Mouse (Mus musculus) stomach, embryonic 15.5 days (tissue): ENCODE results near the gene Trappc6b. TPM values are rescaled to one million over a fixed set of nuclear protein-coding genes. Genes with fewer than 3 reads are reported as not detected.
"Not testable (repeated sequence)": the region's sequence is repeated elsewhere in the genome, so short reads cannot be mapped to it uniquely, and the experiment has no call there.

Source experiments
- ATAC-seq: fragments of 200-750 bp; cut with Nextera tagmentation; 2 replicates; pipeline ENCODE4 v1.8.0; 2017; ENCODE audit warnings: low read depth, moderate number of reproducible peaks, moderate TSS enrichment; ENCODE audit not compliant: insufficient read depth, low FRiP score
- H3K27ac ChIP-seq: fragments of 300-500 bp; sonication (generic); 2 replicates; pipeline ENCODE4 v1.5.1; 2015; ENCODE audit warnings: mild to moderate bottlenecking, inconsistent platforms
- H3K27me3 ChIP-seq: fragments of 300-500 bp; sonication (generic); replicated peaks from 2 replicates; pipeline ENCODE4 v1.6.1; 2015; ENCODE audit warnings: inconsistent platforms
- H3K36me3 ChIP-seq: fragments of 300-500 bp; sonication (generic); 2 replicates; pipeline ENCODE4 v1.6.1; 2015; ENCODE audit warnings: inconsistent platforms
- H3K4me1 ChIP-seq: fragments of 300-500 bp; sonication (generic); 2 replicates; pipeline ENCODE4 v1.6.1; 2015; ENCODE audit warnings: inconsistent platforms
- H3K4me2 ChIP-seq: fragments of 300-500 bp; sonication (generic); 2 replicates; pipeline ENCODE4 v1.6.1; 2015; ENCODE audit warnings: mild to moderate bottlenecking, inconsistent platforms
- H3K4me3 ChIP-seq: fragments of 300-500 bp; sonication (generic); replicated peaks from 2 replicates; pipeline ENCODE4 v1.5.1; 2015; ENCODE audit warnings: inconsistent platforms
- H3K9ac ChIP-seq: fragments of 300-500 bp; sonication (generic); 2 replicates; pipeline ENCODE4 v1.6.1; 2015; ENCODE audit warnings: inconsistent platforms
- H3K9me3 ChIP-seq: fragments of 300-500 bp; sonication (generic); 2 replicates; pipeline ENCODE4 v1.6.1; 2016; ENCODE audit warnings: inconsistent platforms
- WGBS: fragments of 180-500 bp; shearing (Covaris S2); methylation state at CpG from one replicate; pipeline ENCODE4 v1.1.7; 2015; 5-methylcytosine and 5-hydroxymethylcytosine counted together
- polyA plus RNA-seq: library from polyadenylated mRNA; unstranded; fragments of >200 nt; fragmentation: Nextera tagmentation; extraction: Ambion mirVana; gene quantifications from 2 replicates; pipeline ENCODE4 v1.2.1, GENCODE M21; 2015

Gene Trappc6b
- polyA plus RNA-seq, 1 experiment from 2014 or later: 92.2 TPM

DNA sequence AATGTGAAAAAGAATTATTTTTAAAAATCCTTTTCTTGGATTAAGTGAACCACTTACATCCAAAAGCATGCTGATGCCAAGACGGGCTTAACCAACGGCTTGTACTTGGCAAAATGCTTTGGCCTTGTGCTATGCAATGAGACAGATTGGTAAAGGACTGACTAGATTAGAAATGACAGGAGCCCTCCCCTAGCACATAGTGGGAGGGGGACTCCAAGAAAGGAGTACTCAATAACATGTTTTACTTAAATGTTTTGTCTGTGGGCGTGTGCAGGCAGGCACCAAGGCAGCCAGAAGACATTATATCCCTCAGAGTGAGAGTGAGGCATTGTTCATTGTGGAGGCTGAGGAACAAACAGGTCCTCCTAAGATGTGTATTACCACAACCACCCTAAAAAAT is 12.8 kb upstream of the Trappc6b start:
- H3K9me3 ChIP-seq: no peaks in the 10 kb centered on the region
- 77% methylated on average over 3 of the region's 3 CpGs for WGBS
- H3K4me1 ChIP-seq: no peaks in the 10 kb centered on the region
- H3K27ac ChIP-seq: no peak overlapping the region
- H3K4me2 ChIP-seq: no peak overlapping the region
- no peak overlapping the region for H3K4me3 ChIP-seq
- H3K9ac ChIP-seq: no peak overlapping the region
- ATAC-seq: no peak
- no peaks in the 10 kb centered on the region for H3K27me3 ChIP-seq
- peaks cover 27% of the 10 kb centered on the region for H3K36me3 ChIP-seq

DNA sequence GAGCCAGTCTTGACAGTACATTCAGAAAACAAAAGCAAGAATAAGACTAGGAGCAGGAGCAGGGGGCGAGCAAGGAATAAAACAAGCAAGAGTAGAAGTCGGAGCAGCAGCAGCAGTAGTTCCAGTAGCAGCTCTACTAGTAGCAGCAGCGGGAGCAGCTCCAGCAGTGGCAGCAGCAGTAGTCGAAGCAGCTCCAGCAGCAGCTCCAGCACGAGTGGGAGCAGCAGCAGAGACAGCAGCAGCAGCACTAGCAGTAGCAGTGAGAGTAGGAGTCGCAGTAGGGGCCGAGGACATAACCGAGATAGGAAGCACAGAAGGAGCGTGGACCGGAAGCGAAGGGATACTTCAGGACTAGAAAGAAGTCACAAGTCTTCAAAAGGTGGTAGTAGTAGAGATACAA is 11.0 kb upstream of the Trappc6b start:
- H3K4me1 ChIP-seq: 0 out of 2 replicates have a peak, but pooled peaks cover 5% of the 10 kb centered on the region
- no peak overlapping the region for H3K9ac ChIP-seq
- WGBS: 87% methylated on average over 11 of the region's 11 CpGs
- no peak overlapping the region for H3K27ac ChIP-seq
- peaks cover 35% of the 10 kb centered on the region for H3K36me3 ChIP-seq
- no peaks in the 10 kb centered on the region for H3K27me3 ChIP-seq
- H3K9me3 ChIP-seq: no peaks in the 10 kb centered on the region
- no peak overlapping the region for H3K4me3 ChIP-seq
- no peak for ATAC-seq
- no peak overlapping the region for H3K4me2 ChIP-seq

DNA sequence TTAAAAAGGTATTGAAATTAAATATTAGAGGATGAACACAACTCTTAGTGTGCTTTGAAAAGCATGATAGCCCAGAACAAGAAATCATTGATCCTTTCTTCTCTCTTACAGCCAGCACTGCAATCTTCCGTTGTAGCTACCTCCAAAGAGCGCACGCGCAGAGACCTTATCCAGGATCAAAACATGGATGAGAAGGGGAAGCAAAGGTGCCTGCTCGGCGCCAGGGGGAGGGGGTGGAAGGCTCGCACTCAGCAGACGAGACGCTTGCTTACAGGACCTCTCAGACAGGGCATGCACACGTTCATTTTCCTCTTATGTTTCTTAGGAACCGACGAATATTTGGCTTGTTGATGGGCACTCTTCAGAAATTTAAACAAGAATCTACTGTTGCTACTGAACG is 7.5 kb upstream of the Trappc6b start:
- Histone ChIP-seq H3K27ac (no peak overlapping the region), H3K4me1 (0 out of 2 replicates have a peak, but pooled peaks cover 5% of the 10 kb centered on the region), H3K36me3 (peaks cover 33% of the 10 kb centered on the region), H3K9me3 (no peaks in the 10 kb centered on the region), H3K4me3 (no peak overlapping the region), H3K9ac (no peak overlapping the region), H3K27me3 (no peaks in the 10 kb centered on the region), H3K4me2 (no peak overlapping the region)
- no peak for ATAC-seq
- 88% methylated on average over 13 of the region's 13 CpGs for WGBS

- H3K27ac ChIP-seq: peak overlapping the region; percentile 75
- peak overlapping the region; percentile 78 for H3K4me2 ChIP-seq
- peak overlapping the region; percentile 94 for H3K4me3 ChIP-seq
- ATAC-seq: peak; percentile 32; the same call in 1 of the 2 replicates
- under 1% methylated on average over 41 of the region's 41 CpGs for WGBS
- no peaks in the 10 kb centered on the region for H3K27me3 ChIP-seq
- no peaks in the 10 kb centered on the region for H3K9me3 ChIP-seq
- peaks cover 27% of the 10 kb centered on the region for H3K36me3 ChIP-seq
- H3K9ac ChIP-seq: peak overlapping the region; percentile 96
- 0 out of 2 replicates have a peak, but pooled peaks cover 5% of the 10 kb centered on the region for H3K4me1 ChIP-seq
Observed at GRCm38 (mm10) chr12:59067095-59067494, 5.8 kb upstream of the Trappc6b start.

- Histone ChIP-seq H3K27me3 (no peaks in the 10 kb centered on the region), H3K4me3 (peak within 1 kb of the TSS; percentile 94), H3K4me1 (0 out of 2 replicates have a peak, but pooled peaks cover 5% of the 10 kb centered on the region), H3K9me3 (no peaks in the 10 kb centered on the region), H3K36me3 (peaks cover 21% of the 10 kb centered on the region), H3K4me2 (peak within 1 kb of the TSS; percentile 78), H3K9ac (peak within 1 kb of the TSS; percentile 96), H3K27ac (peak within 1 kb of the TSS; percentile 94)
- under 1% methylated on average over 43 of the region's 43 CpGs for WGBS
- peak; percentile 100 for ATAC-seq
Observed at GRCm38 (mm10) chr12:59066448-59067077, 5.3 kb upstream of the Trappc6b start, which contains the start of gene Pnn. Pnn (plus strand) TSS chr12:59066884.

DNA sequence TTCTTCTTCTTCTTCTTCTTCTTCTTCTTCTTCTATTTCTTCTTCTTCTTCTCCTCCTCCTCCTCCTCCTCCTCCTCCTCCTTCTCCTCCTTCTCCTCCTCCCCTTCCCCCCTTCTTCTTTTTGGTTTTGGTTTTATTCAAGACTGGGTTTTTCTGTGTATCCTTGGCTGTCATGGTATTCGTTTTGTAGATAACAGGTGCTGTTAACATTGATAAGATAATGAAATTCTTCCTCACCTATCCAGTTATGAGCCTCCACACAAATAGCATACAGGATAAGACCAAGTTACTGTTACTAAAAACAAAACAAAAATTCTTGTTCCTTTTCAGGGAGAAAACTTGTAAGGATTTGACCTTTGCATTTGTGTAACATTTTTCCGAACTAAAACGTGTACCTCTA is 4.5 kb upstream of the Trappc6b start:
- no peaks in the 10 kb centered on the region for H3K9me3 ChIP-seq
- peak overlapping the region; percentile 94 for H3K27ac ChIP-seq
- peaks cover 18% of the 10 kb centered on the region for H3K36me3 ChIP-seq
- H3K4me3 ChIP-seq: peak overlapping the region; percentile 94; the same call in 1 of the 2 replicates
- WGBS: 50% methylated on average over 3 of the region's 3 CpGs
- 0 out of 2 replicates have a peak, but pooled peaks cover 5% of the 10 kb centered on the region for H3K4me1 ChIP-seq
- no peaks in the 10 kb centered on the region for H3K27me3 ChIP-seq
- no peak for ATAC-seq
- peak overlapping the region; percentile 58 for H3K4me2 ChIP-seq
- no peak overlapping the region for H3K9ac ChIP-seq

- 86% methylated on average over 8 of the region's 8 CpGs for WGBS
- H3K4me2 ChIP-seq: no peak overlapping the region
- no peak overlapping the region for H3K27ac ChIP-seq
- H3K4me3 ChIP-seq: no peak overlapping the region
- H3K9ac ChIP-seq: no peak overlapping the region
- H3K4me1 ChIP-seq: peaks cover 9% of the 10 kb centered on the region
- H3K36me3 ChIP-seq: peaks cover 15% of the 10 kb centered on the region
- ATAC-seq: no peak
- no peaks in the 10 kb centered on the region for H3K9me3 ChIP-seq
- H3K27me3 ChIP-seq: no peaks in the 10 kb centered on the region
Observed at GRCm38 (mm10) chr12:59064837-59065236, 3.6 kb upstream of the Trappc6b start.

- Histone ChIP-seq H3K36me3 (no peaks in the 10 kb centered on the region), H3K27me3 (no peaks in the 10 kb centered on the region), H3K4me1 (peaks cover 10% of the 10 kb centered on the region), H3K4me3 (peak overlapping the region; percentile 77), H3K9ac (peak overlapping the region; percentile 71; the same call in 1 of the 2 replicates), H3K4me2 (peak overlapping the region; percentile 68), H3K9me3 (no peaks in the 10 kb centered on the region), H3K27ac (peak overlapping the region; percentile 92; the same call in 1 of the 2 replicates)
- WGBS: 49% methylated on average over 4 of the region's 4 CpGs
- ATAC-seq: no peak
Observed at GRCm38 (mm10) chr12:59060322-59060721, 950 bp downstream of the Trappc6b start.

- not testable (repeated sequence) for H3K27ac ChIP-seq, H3K4me2 ChIP-seq, H3K36me3 ChIP-seq, ATAC-seq, H3K4me3 ChIP-seq, H3K9me3 ChIP-seq, H3K9ac ChIP-seq, H3K4me1 ChIP-seq, H3K27me3 ChIP-seq
- 83% methylated on average over 5 of the region's 5 CpGs for whole genome bisulfite sequencing
Observed at GRCm38 (mm10) chr12:59058242-59058641, 3.0 kb downstream of the Trappc6b start.

DNA sequence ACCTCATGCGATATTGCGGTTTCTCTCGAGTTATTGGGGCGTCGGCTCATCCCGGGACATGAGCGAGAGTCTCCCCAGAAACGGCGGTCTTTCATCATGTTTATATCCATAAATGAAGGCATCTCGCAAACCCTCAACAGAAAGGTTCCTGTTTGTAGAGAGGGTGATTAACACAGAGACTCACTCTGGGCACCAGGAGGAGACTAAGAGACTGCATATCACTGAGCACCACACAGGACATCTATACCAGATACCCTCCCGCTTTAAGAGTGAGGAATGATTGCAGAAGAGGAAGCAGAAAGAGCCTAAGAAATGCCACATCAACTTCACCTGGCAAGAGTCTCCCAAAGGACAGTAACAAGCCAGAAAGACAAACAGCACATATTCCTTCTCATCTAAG is 5.0 kb downstream of the Trappc6b start:
- H3K9ac ChIP-seq: no peak overlapping the region
- no peak for ATAC-seq
- no peaks in the 10 kb centered on the region for H3K36me3 ChIP-seq
- no peaks in the 10 kb centered on the region for H3K9me3 ChIP-seq
- H3K27me3 ChIP-seq: no peaks in the 10 kb centered on the region
- 95% methylated on average over 11 of the region's 11 CpGs for WGBS
- peaks cover 10% of the 10 kb centered on the region for H3K4me1 ChIP-seq
- H3K4me3 ChIP-seq: no peak overlapping the region
- no peak overlapping the region for H3K27ac ChIP-seq
- H3K4me2 ChIP-seq: no peak overlapping the region

GRCm38 (mm10) chr12:59055196-59055850 is 5.9 kb downstream of the Trappc6b start:
- Histone ChIP-seq H3K27me3 (no peaks in the 10 kb centered on the region), H3K4me3 (no peak overlapping the region), H3K36me3 (no peaks in the 10 kb centered on the region), H3K9me3 (no peaks in the 10 kb centered on the region), H3K4me2 (no peak overlapping the region), H3K4me1 (peaks cover 9% of the 10 kb centered on the region), H3K27ac (no peak overlapping the region), H3K9ac (no peak overlapping the region)
- WGBS: 77% methylated on average over 4 of the region's 4 CpGs
- ATAC-seq: no peak

DNA sequence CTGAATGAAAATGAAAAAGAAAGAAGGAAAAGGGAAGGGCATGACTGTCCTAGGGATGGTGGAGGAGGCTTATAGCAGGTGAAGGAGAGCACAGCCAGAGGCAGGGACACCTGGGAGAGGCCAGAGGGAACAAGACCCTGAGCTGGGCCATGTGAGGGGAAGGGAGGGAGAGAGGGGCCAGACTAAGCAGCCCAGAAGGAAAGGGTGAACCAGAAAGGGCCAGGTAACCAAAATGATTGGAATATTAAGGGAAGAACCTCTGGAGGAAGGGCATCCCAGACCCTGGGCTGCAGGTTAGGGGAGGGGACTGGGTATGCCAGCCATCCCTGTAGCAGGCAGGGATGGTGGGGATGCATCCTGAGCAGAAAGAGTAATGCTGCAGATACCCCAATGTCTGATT is 7.3 kb downstream of the Trappc6b start:
- H3K9me3 ChIP-seq: no peaks in the 10 kb centered on the region
- no peak overlapping the region for H3K27ac ChIP-seq
- no peak overlapping the region for H3K4me3 ChIP-seq
- H3K9ac ChIP-seq: no peak overlapping the region
- H3K4me2 ChIP-seq: no peak overlapping the region
- no peak for ATAC-seq
- H3K27me3 ChIP-seq: no peaks in the 10 kb centered on the region
- 0 out of 2 replicates have a peak, but pooled peaks cover 3% of the 10 kb centered on the region for H3K36me3 ChIP-seq
- no peaks in the 10 kb centered on the region for H3K4me1 ChIP-seq
